Mouse (Mus musculus) lung, adult 2 months (tissue): ENCODE measurements around the gene Edem3.

Experiments
- CTCF ChIP-seq: fragments of 200-500 bp; IDR thresholded peaks from 2 replicates; pipeline ENCODE4 v1.5.1; 2011; ENCODE audit warnings: mild to moderate bottlenecking, low read length, control low read depth; ENCODE audit not compliant: insufficient read depth
- POLR2A ChIP-seq: fragments of 200-500 bp; IDR thresholded peaks from 2 replicates; pipeline ENCODE4 v1.6.1; 2011; ENCODE audit warnings: low read depth, mild to moderate bottlenecking, control low read depth, low read length, borderline replicate concordance; ENCODE audit errors: extremely low read depth

DNA sequence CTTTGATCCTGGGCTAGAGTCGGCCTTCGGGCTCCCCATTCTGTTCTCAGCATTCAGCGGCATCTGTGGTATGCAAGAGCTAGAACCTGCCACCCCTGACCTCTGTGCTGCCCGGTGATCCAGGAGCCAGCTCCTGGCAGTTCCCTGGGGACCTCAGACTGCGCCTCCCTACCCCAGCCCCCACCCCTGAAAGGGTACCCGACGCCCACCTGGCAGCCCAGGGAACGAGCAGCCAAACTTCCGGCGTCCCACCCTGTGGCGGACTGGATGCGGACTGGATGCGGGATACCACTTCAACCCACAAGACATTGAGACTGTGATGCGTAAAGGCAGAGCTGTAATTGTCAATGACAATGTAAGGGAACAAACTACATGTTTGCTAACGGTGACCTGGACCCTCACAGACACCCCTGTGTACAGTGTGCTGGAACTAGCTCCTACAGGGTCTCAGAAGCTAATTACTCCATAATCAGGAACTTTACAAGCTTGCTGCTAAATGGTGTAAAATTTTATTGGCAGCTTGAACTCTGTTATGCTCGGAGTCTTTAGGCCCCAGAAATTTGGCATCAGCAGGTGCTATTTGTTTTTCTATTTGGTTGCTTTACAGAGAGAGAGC is 94.9 kb downstream of the Edem3 start:
- no peak for TF ChIP-seq CTCF
- TF ChIP-seq POLR2A: no peak
